Mouse (Mus musculus) embryo, embryonic 10 days (tissue): ENCODE data around the gene Bmx.

Experiments used
- DNase-seq: peaks from one replicate; pipeline ENCODE4 v3.0.0-alpha.2; 2015; ENCODE audit warnings: low spot score

The Bmx gene

DNA sequence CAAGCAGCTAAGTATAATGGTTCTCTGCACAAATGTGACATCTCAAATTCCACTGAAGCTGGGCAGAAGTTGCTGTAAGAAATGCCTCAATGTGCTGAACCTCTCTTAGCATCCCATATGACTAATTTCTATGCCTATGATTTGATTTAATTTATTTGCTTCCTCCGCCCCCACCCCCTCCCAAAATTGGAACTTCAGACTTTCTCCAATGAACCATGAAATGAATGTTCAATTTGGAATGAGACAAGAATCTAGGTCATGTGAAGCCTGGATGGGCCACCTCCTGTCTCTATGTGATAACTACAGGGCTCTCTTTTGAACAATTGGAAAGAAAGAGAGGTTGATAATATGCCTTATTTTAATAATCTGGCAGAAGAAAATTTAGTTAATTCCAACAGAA is 82.7 kb downstream of the Bmx start:
- DNase-seq: no peak

- DNase-seq: no peak
Measured at GRCm38 (mm10) chrX:164173880-164174279, 84.1 kb downstream of the Bmx start.

DNA sequence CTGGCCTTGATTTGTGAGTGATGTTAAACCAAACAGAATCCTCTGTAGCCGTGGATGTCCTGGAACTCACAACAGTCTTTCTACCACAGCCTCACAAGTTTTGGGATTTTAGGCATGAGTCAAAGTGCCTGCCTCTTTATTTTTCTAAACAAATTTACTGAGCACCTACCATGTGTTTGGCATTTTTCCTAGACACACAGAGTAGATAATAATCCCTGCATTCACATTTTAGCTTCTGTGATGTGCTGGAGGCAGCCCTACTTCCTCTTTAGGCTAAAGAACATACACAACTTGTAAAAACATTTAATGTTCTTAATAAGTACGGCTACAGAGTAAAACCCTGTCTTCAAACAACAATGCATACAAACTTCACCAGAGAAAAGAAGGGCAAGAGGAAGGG is 87.0 kb downstream of the Bmx start:
- no peak for DNase-seq

DNA sequence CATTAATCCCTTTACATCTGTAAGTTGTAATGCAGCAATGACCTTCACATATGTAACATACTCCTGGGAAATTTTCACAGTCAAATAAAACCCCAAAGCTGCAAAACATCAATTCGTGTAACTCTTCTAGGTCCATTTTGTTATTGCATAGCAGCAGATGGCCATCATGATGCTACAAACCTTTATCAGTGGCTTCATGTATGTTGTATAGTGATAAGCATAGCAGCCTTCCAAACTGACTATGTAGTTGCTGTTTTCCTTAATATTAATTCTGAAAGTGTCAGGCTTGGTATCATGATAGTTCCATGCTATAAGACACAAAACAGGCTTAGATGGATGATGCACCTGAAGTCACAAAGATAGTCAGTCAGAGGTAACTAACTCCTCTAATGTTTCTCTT is 93.3 kb downstream of the Bmx start:
- DNase-seq: no peak

DNA sequence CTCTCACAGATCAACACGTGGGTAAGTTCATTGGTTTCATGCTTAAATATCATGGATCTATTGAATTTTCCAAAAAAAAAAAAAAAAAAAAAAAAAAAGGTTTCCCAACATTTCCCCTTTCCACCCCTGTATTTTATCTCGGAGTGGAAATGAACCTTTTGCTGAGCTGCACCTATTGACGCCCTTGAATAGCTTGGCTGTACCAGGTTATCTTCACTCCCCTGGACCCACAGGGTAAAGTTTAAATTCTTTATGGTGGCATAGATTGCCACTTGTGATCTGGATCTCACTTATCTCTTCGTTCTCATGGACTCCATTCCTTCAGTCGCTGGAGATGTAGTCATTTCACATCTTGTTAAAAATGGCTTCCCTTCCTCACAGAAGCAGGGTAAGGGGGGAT is 103.4 kb downstream of the Bmx start:
- DNase-seq: no peak

- no peak for DNase-seq
Measured at GRCm38 (mm10) chrX:164153606-164154005, 104.4 kb downstream of the Bmx start.

DNA sequence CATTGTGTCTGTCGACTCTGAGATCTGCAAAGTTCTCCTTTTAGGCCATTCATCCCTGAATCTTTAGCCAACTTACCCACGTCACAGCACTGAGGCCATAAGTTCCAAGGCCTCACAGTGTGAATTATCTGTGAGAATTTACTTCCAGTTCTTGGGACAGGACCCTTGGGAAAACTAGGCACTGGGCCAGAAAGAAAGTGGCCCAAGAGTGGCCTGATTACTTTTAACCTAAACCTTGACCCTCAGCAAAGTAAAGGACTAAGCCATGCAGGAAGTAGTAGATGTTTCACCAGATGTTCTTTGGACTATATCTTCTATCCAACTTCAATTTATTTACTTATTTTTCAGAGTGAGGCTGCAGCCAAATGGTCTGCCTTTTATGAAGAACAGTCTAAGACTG is 105.3 kb downstream of the Bmx start:
- DNase-seq: no peak

GRCm38 (mm10) chrX:164145463-164146250 is 112.3 kb downstream of the Bmx start:
- DNase-seq: no peak
